Mouse (Mus musculus) Patski (cell line): ENCODE measurements at regions not wholly inside any gene's neighbourhood (a gene's known extent, or its start where the extent isn't known, plus 50 kb on each side); places are given as distances from the start of the nearest gene placed in this dataset.

Source experiments
- ATAC-seq: fragments of 100-300 bp; one replicate; pipeline ENCODE4 v1.8.0; 2021
- CTCF ChIA-PET: fragments of 350-600 bp; sonication (Branson Sonifier 250); formaldehyde crosslinking; loops from one replicate; lab custom pipeline; 2022; ENCODE audit warnings: inconsistent platforms; lab: Charles Lee
- POLR2A ChIA-PET: fragments of 350-600 bp; sonication (Branson Sonifier 250); formaldehyde crosslinking; loops from one replicate; lab custom pipeline; 2022; ENCODE audit warnings: antibody characterized with exemption, inconsistent platforms; lab: Charles Lee
- DNase-seq: peaks from one replicate; pipeline ENCODE4 v3.0.0-alpha.2; 2011; ENCODE audit warnings: low read depth, low spot score
- H3K27me3 ChIP-seq: fragments of 371-371 bp; one replicate; pipeline ENCODE4 v1.5.1; 2021
- CTCF ChIP-seq: fragments of 100-300 bp; IDR thresholded peaks from one replicate; pipeline ENCODE4 v1.5.1; 2021
- in situ Hi-C: fragments of 300-500 bp; cut with MboI; formaldehyde crosslinking; loops from 3 replicates; pipeline ENCODE4 v1.11.1; 2018; ENCODE audit warnings: low pct_unique_long_range_greater_than_20kb, mixed read lengths

DNA sequence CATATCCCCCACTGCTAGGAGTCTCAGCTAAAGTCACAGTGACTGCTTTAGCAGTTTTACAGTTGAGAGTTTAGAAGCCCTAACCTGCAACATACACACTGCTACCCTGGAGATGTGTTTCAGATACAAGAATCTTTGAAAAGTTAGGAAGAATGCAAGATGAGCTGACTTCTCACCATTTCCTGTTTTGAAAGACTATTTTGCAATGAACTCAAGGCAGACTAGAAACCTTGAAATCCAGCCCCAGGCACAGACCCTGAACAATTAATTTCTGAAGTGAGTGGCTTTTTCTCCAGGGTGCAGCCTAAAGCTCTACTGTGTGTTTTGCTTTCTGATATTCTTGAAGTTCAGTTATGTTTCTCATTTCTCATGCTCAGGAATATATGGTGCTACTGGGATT lies 440.6 kb downstream of the Nebl start:
- peaks cover 5% of the 10 kb centered on the region for H3K27me3 ChIP-seq
- ChIA-PET POLR2A (no interaction called here), CTCF (interaction anchor here (1.4 kb wide), 1 partner anchor 9 kb away, joined by 4 read pairs; no protein-coding TSS in a partner anchor)
- no peak for DNase-seq
- TF ChIP-seq CTCF = no peak
- in situ Hi-C loops = no loop called here
- no peak for ATAC-seq

DNA sequence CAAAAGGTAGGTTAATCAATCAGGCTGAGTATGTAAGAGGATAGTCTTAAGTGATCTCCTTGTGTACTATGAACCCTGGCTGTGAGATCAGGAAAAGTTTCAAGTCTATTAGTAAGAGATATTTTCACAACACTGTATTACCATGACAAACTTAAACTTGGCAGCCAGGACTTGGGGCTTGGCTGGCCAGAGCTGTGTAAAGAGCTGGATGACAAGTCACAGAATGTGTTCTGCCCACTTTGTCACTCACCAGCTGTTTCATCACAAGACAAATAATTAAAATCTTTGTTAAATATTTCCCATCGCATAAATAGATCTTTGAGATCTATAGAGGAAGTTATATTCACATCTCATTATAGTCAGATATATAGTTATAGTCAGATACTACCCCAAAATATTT lies 443.7 kb downstream of the Nebl start:
- CTCF ChIA-PET = no interaction called here
- H3K27me3 ChIP-seq = peaks cover 5% of the 10 kb centered on the region
- DNase-seq (no peak), ATAC-seq (no peak)
- no peak for TF ChIP-seq CTCF
- POLR2A ChIA-PET = no interaction called here
- in situ Hi-C loops = no loop called here

- POLR2A ChIA-PET = no interaction called here
- DNase-seq = no peak
These were observed 481.3 kb downstream of the Nebl start for GRCm38 (mm10) chr2:17249960-17250359.

DNA sequence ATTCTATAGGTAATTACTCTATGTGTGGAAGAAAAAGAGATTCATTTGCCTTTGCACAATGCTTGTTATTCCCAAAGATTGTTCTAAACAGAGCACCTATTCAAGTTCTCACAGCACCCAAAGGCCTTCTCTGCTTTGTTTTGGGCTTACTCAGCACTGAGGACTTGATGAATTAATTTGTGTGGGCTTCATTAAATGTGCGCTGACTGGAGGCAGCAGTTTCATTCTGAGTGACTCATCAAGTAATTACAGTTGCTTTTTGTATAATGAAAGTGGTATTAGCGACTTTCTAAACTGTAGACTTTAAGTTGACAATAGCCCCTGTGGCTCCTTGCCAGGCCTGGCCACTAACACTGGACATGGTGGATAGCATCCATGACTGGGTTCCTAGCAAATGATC lies 485.4 kb downstream of the Nebl start:
- in situ Hi-C loops = no loop called here
- DNase-seq = no peak
- POLR2A ChIA-PET = no interaction called here
- TF ChIP-seq CTCF = no peak
- no peak for ATAC-seq
- CTCF ChIA-PET = no interaction called here
- H3K27me3 ChIP-seq = no peaks in the 10 kb centered on the region

More at GRCm38 (mm10) chr2:17249960-17250359, 481.3 kb downstream of the Nebl start:
- ATAC-seq = no peak
- in situ Hi-C loops = no loop called here
- CTCF ChIA-PET = no interaction called here
- no peaks in the 10 kb centered on the region for H3K27me3 ChIP-seq
- no peak for TF ChIP-seq CTCF

GRCm38 (mm10) chr2:17215607-17216006 lies 515.7 kb downstream of the Nebl start:
- POLR2A ChIA-PET = no interaction called here
- no peak for TF ChIP-seq CTCF
- DNase-seq (no peak), ATAC-seq (no peak)
- no peaks in the 10 kb centered on the region for H3K27me3 ChIP-seq
- CTCF ChIA-PET = no interaction called here
- in situ Hi-C loops = no loop called here

DNA sequence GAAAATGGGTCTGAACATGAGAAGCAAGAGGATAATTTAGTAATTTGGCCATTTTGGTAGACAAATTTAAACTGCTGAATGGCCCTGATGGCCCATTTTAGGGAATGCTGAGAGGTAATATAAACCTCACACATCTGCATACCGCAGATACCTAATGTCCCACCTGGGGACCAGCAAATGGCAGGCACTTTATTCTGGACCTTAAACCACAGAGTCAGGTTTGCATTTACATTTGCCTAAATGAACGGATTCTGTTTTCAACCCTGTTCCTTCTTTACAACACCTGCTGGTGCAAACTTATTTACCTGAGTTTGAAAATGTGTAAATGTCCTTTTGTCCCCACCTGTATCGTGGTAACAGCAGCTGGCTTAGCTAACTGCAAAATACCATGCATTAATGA lies 516.4 kb downstream of the Nebl start:
- in situ Hi-C loops = no loop called here
- H3K27me3 ChIP-seq = no peaks in the 10 kb centered on the region
- POLR2A ChIA-PET = no interaction called here
- ATAC-seq (no peak), DNase-seq (no peak)
- no peak for TF ChIP-seq CTCF
- CTCF ChIA-PET = no interaction called here

DNA sequence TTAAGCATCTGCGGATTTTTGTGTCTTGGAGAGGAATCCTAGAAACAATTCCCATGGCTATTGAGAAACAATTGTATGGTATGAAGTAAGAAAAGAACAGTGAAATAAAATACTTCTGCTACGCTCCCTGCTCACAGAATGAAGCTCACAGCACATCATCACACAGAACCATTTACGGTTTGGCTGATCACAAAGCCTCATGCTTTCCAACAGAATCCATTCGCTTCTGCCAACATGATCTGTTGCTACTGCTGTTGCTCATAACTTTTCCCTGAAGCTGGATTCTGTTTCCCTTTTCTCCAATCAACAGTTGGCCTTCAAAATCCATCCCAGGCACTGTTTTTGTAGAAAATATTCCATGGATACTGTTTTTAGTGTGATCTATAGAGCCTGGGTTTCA lies 518.7 kb downstream of the Nebl start:
- in situ Hi-C loops = no loop called here

GRCm38 (mm10) chr2:17211105-17211504 lies 520.2 kb downstream of the Nebl start:
- no peak for ATAC-seq
- POLR2A ChIA-PET = no interaction called here
- TF ChIP-seq CTCF = no peak

More for the DNA sequence above, 518.7 kb downstream of the Nebl start:
- ChIA-PET CTCF (no interaction called here), POLR2A (no interaction called here)
- TF ChIP-seq CTCF = no peak
- ATAC-seq (no peak), DNase-seq (no peak)
- no peaks in the 10 kb centered on the region for H3K27me3 ChIP-seq

DNA sequence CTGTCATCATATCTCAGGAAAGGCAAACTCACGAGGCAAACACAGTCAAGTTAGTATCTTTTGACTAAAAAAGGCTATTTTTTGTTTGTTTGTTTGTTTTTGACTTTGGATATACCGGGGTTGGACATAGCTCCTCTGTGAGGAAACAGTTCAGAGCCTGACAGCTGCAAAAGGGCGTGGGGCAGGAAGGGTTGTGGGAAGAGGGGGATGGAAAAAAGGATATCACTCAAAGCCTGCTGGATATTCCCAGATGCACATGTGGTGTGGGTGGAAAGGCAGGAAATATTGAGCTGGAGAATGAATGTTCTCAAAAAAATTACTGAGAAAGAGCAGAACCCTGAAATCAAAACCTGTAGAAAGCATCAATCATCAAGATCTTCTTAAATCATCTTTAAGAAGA lies 537.7 kb downstream of the Nebl start:
- ChIA-PET POLR2A (no interaction called here), CTCF (interaction anchor here (0.7 kb wide), 1 partner anchor 17 kb away, joined by 3 read pairs; no protein-coding TSS in a partner anchor)
- no peak for DNase-seq
- TF ChIP-seq CTCF = no peak
- ATAC-seq = no peak
- H3K27me3 ChIP-seq = peaks cover 8% of the 10 kb centered on the region
- in situ Hi-C loops = loop anchor here (25.0 kb wide), 1 partner anchor 831 kb away; the partner anchor contains the start of gene Plxdc2

More at GRCm38 (mm10) chr2:17211105-17211504, 520.2 kb downstream of the Nebl start:
- H3K27me3 ChIP-seq = no peaks in the 10 kb centered on the region
- in situ Hi-C loops = no loop called here
- no peak for DNase-seq
- CTCF ChIA-PET = no interaction called here

- H3K27me3 ChIP-seq = peaks cover 20% of the 10 kb centered on the region
- ATAC-seq = no peak
- ChIA-PET CTCF (no interaction called here), POLR2A (no interaction called here)
- TF ChIP-seq CTCF = no peak
- in situ Hi-C loops = loop anchor here (25.0 kb wide), 1 partner anchor 827 kb away; the partner anchor contains the start of gene Plxdc2
- DNase-seq = no peak
These were observed 542.1 kb downstream of the Nebl start for GRCm38 (mm10) chr2:17189169-17189568.

- TF ChIP-seq CTCF = peak; percentile 42
- in situ Hi-C loops = loop anchor here (25.0 kb wide), 1 partner anchor 826 kb away; the partner anchor contains the start of gene Plxdc2
- ChIA-PET CTCF (no interaction called here), POLR2A (no interaction called here)
- ATAC-seq = no peak
- no peak for DNase-seq
- H3K27me3 ChIP-seq = peaks cover 20% of the 10 kb centered on the region
These were observed 543.4 kb downstream of the Nebl start for GRCm38 (mm10) chr2:17187822-17188221.
